Mouse (Mus musculus) CD4-positive naive resting alpha-beta T cell, adult 57 days (primary cell): ENCODE measurements around the gene Asic5. TPM values are rescaled to one million over a fixed set of nuclear protein-coding genes. Genes with fewer than 3 reads are reported as not detected.

Experiments used
- total RNA-seq: library from RNA; stranded (reverse); gene quantifications from one replicate; pipeline ENCODE4 v1.2.4, GENCODE M21; 2023

Asic5 gene
- not detected for total RNA-seq

DNA sequence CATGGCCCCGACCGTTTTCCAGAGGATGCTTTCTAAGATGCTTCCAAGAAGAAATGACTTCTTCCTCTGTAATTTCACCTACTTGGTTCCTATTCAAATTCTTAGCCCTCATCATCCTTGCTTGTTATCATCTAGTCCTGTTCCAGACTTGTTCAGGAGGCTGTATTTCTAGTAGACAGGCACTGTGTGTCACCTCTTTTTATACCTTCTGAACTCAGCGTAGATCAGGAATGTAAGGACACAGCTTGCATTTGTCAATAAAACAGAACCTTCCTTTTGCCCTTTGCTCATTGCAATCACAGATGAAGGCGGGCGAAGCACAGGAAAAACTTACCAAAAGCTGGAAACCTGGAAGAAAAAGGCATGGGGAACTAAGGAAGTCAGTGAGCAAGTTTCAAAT lies at the start of gene Asic5:
Asic5 (plus strand) TSS at position 301 of the 400 bp plus-strand sequence.

DNA sequence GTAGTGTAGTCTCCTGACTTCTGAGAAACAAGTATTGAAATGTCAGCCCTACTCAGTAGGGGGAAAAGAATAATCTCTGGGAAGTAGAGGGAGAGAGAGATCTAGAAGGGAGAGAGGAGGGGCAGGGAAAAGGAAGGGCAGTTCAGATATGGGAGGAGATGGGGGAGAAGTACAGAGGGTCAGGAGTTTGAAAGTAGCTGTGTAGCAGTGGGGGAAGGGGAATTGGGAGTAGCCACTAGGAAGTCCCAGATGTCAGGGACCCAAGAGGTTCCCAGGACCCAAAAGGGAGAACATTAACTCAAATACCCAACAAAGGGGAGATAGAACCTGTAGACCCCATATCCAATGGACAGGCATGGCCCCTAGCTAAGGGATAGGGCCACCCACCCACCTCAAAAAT lies 6.0 kb upstream of the Asic5 start, which contains the start of gene Tdo2:
Tdo2 (minus strand) TSS at position 101 of the 400 bp plus-strand sequence.

Other genes starting within 250 kb of the Asic5 start
- 30.1 TPM for gene Ctso, start 49.7 kb upstream of the Asic5 start, total RNA-seq
- not detected for gene Tdo2, start 6.1 kb upstream of the Asic5 start, total RNA-seq
- gene Gucy1b1, start 92.4 kb downstream of the Asic5 start, total RNA-seq, result 8.5 TPM
- 2.5 TPM for gene Gucy1a1, start 163.5 kb downstream of the Asic5 start, total RNA-seq